Mouse (Mus musculus) olfactory bulb, adult 2 months (tissue): ENCODE data around the gene Cask.

ENCODE experiments used
- CTCF ChIP-seq: fragments of 200-500 bp; IDR thresholded peaks from 2 replicates; pipeline ENCODE4 v1.5.1; 2012; ENCODE audit warnings: low read depth, mild to moderate bottlenecking, low read length, moderate library complexity; ENCODE audit not compliant: insufficient read depth
- POLR2A ChIP-seq: fragments of 200-500 bp; IDR thresholded peaks from 2 replicates; pipeline ENCODE4 v1.6.1; 2012; ENCODE audit warnings: mild to moderate bottlenecking, low read depth, low read length, moderate library complexity; ENCODE audit not compliant: insufficient read depth

GRCm38 (mm10) chrX:13471925-13472324, 379.2 kb downstream of the Cask start:
- TF ChIP-seq POLR2A: no peak
- TF ChIP-seq CTCF: no peak
